Mouse (Mus musculus) megakaryocyte progenitor cell, adult 5-6 weeks (primary cell): ENCODE measurements around the gene Asb5. TPM values are rescaled to one million over a fixed set of nuclear protein-coding genes. Genes with fewer than 3 reads are reported as not detected.
"Not testable (repeated sequence)": the region's sequence is repeated elsewhere in the genome, so short reads cannot be mapped to it uniquely, and the experiment has no call there.

Experiments used
- ATAC-seq: replicated peaks from 2 replicates; pipeline ENCODE4 v1.8.0; 2016; ENCODE audit warnings: mild to moderate bottlenecking, moderate TSS enrichment, inconsistent platforms; ENCODE audit not compliant: poor library complexity
- total RNA-seq, 2 experiments: library from RNA; stranded (forward) in 1 of 2; stranded (reverse) in 1 of 2; fragments of 157-497, 149-512 nt in 1 of 2; fragments of 200-1000 nt in 1 of 2; gene quantifications; 2 replicates each; pipeline versions ENCODE4 v1.2.3 to v1.2.4; 2015 to 2017

The Asb5 gene
- total RNA-seq (2015) (0.66 and 1.4 TPM in 2 replicates), total RNA-seq (2017) (0.33 TPM in 1 of 2 replicates, not detected in the other)

GRCm38 (mm10) chr8:54529382-54530296, at the start of gene Asb5, which contains the start of gene Spcs3:
Asb5 (plus strand) TSS chr8:54529580.
Spcs3 (minus strand) TSS chr8:54529998.
- ATAC-seq: peak; percentile 89

- ATAC-seq: no peak
Observed at GRCm38 (mm10) chr8:54486555-54487273, 42.7 kb upstream of the Asb5 start.

DNA sequence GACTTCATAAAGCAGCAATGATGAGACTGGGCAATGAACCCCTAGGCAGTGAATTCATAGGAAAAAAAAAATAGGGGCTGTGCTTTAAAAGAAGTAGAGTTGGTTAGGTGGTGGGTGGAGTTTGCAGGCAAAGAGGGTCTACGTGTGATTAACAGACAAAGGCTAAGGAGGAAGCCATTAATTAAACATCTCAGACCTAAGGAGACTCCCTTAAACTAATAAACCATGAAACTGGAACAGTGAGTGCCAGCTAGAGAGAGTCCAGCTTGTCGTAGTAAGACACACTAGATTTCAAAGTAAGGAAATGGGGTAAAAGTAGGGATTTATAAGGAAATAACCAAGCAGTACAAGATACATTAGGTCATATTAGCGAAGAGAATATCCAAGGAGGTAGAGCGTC, 40.9 kb upstream of the Asb5 start:
- ATAC-seq: no peak

DNA sequence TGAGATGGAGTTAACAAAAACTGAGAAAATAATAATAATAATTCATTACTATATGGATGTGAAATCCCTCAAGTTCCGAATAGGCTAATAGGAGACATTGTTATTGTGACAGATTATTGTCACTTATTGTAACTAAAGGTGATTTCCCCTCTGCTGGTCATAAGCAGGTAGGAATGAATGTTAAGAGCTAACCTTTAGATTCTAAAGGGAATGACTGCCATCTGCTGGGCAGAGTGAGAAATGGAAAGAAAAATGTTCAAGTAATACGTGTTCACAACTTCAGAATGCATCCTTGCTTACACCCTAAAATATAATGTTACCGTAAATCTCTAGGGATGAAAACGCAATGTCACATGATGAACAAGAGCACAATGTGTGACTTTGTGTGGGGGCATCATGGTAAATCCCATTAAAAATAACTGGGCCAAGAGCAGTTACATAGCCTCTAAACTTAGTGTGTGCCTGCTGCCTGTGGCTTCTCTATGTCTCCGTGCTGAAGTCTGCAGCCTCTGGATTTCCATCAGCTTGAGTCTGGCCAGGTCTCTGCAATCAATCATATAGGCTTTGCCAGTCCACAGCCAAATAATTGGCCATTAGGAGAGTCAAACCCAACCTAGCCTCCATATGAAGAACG, 38.2 kb upstream of the Asb5 start:
- ATAC-seq: peak; percentile 92

DNA sequence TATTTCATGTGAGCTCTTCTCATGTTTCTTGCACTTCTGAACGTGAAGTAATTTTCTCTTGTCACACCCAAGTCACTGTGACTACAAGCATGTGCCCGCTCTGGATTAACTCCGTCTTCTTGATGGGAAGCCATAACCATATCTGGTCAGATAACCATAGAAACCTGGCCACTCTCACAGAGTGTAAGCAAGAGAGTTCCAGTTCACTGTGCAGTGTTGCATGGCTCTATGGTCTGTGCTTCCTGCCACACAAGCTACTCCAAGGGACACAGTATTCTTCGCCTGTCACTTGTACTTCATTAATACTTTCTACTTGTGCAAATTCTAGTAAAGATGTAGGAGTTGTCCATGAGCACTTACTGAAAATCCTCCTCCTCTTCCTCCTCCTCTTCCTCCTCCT, 37.4 kb upstream of the Asb5 start:
- no peak for ATAC-seq

DNA sequence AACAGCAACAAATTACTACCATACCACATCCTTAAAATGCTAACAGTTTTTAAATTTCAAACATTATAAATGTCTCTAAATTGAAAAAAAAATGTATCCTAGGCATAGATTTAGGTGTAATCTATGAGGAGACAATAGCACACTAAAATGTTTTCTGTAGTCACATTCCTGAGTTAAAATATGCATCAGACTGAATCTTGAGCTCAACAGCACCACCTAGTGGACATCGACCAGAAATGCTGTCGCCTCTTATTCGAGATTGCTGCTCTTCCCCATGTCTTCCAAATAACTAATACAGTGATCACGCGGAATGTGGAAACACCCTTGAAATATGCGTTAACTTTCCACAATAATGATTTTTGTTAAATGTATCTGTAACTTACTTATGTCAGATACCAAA, 36.3 kb upstream of the Asb5 start:
- peak; percentile 89 for ATAC-seq

DNA sequence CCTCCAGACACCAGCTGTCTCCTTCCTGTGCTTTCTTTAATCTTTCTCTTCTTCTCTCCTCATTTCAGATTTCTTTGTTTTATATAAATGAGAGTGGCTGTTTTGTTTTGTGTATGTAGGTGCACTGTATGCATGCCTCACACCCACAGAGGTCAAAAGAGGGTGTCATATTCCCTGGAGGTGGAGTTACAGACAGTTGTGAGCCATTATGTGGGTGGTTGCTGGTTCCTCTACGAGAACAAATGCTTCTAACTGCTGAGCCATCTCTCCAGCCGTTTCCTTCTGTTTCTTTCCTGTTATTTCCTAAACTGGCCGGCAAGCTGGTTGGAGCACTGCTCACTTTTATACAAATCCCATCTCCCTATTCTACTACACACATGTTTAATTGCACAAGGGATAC, 35.5 kb upstream of the Asb5 start:
- ATAC-seq: no peak

GRCm38 (mm10) chr8:54503104-54503503, 26.3 kb upstream of the Asb5 start:
- no peak for ATAC-seq

- no peak for ATAC-seq
Observed at GRCm38 (mm10) chr8:54505060-54505459, 24.3 kb upstream of the Asb5 start.

GRCm38 (mm10) chr8:54507428-54508095, 21.8 kb upstream of the Asb5 start:
- peak; percentile 69 for ATAC-seq

GRCm38 (mm10) chr8:54508096-54508456, 21.3 kb upstream of the Asb5 start:
- no peak for ATAC-seq

DNA sequence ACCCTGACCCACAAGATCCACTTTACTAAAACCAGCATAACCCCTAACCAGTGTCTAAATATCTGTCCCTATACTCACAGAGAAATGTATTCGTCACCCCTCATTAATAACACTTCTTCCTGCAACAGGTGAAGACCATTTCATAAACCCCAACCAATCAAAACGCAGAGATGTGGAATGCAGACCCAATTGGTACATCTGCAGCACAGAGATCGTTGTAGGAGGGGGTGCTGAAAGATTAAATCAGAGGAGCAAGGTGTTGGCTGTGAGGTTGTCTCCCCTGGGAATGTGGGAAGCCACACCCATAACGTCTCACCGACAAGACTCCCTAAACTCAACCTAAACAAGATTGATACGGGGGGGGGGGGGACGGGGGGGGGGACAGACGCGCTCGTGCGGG, 20.6 kb upstream of the Asb5 start:
- peak; percentile 2; the same call in 1 of the 2 replicates for ATAC-seq

GRCm38 (mm10) chr8:54509221-54509721, 20.1 kb upstream of the Asb5 start:
- peak; percentile 64 for ATAC-seq

DNA sequence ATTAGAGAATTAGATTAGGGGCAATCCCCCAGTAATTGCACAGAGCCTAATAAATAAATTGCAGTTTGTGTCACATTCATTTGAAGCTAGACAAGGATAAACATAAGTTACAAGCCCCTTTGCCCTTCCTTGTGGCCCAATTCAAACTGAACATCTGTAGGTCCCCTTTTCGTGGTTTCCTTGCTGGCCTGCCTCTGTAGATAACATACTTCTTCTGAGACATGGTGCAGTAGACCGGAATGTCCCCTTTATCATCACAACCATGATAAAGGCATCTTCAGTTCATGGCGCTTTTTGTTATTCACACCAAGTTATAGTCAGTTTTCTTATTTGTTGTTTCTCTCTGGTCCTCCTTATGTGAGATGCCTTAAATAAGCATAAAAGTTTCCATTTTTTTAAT, 17.6 kb upstream of the Asb5 start:
- peak; percentile 59 for ATAC-seq

- ATAC-seq: not testable (repeated sequence)
Observed at GRCm38 (mm10) chr8:54512200-54512599, 17.2 kb upstream of the Asb5 start.

GRCm38 (mm10) chr8:54518756-54519460, 10.5 kb upstream of the Asb5 start:
- ATAC-seq: no peak

- ATAC-seq: no peak
Observed at GRCm38 (mm10) chr8:54520516-54520915, 8.9 kb upstream of the Asb5 start.

DNA sequence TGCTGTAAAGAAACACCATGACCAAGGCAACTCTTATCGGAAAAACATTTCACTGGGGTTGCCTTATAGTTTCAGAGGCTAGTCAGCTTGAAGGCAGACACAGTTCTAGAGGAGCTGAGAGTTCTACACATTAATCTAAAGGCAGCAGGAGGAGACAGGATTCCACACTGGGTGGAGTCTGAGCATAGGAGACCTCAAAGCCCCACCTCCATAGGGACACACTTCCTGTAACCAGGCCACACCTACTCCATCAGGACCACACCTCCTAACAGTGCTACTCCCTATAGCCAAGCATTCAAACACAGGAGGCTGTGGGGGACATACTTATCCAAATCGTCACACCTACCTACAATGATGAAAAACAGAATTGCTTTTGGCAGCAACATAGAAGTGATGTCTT, 3.8 kb upstream of the Asb5 start:
- peak; percentile 45 for ATAC-seq

DNA sequence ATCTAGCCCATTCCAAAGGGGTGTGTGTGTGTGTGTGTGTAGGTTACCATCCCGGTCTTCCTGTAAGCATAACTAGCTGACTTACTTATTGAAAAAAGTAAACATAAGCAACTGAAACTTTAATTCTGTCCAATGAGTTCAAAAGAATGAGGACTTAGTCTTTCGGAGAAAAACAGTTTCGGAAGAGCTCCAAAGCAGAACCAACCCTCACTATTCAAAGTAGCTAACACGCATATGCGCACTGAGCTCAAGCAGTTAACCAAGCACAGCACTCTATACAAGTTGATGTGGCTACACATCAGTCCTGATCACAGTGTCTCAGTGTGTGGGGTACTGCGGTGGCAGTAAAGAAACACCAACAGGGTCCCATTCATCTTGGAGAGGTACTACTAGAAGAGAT, 2.7 kb upstream of the Asb5 start:
- ATAC-seq: no peak

- ATAC-seq: no peak
Observed at GRCm38 (mm10) chr8:54528571-54528970, 809 bp upstream of the Asb5 start.
